In genomic region chr5:33019426-33019821, GRCm38 (mm10) we compare ENCODE assay signal across 8 mouse cellular contexts. TPM values are rescaled to one million over a fixed set of nuclear protein-coding genes. Genes with fewer than 3 reads are reported as not detected.
DNase-seq lines count a peak whose midpoint lies in the region; ATAC-seq lines count a peak whose summit lies in the region.

No protein-coding gene starts in this region.

- peak overlapping the region; percentile 90 for H3K9ac ChIP-seq in limb, embryonic 15.5 days
- H3K9ac ChIP-seq in stomach, embryonic 16.5 days (ENCODE audit: low read length): peak overlapping the region; percentile 97

- H3K36me3 ChIP-seq in limb, embryonic 15.5 days: peaks cover 14% of the 10 kb centered on the region; the same call in 1 of the 2 replicates
- no peaks in the 10 kb centered on the region for H3K36me3 ChIP-seq in stomach, embryonic 16.5 days (ENCODE audit: control insufficient read depth, insufficient read depth, low read length)

- no peaks in the 10 kb centered on the region for H3K9me3 ChIP-seq in limb, embryonic 15.5 days
- no peaks in the 10 kb centered on the region for H3K9me3 ChIP-seq in stomach, embryonic 16.5 days (replicated peaks; ENCODE audit: control insufficient read depth, low read length)

- ATAC-seq in limb, embryonic 15.5 days (ENCODE audit: insufficient number of reproducible peaks, low FRiP score, low TSS enrichment, low read depth): no peak
- no peak for ATAC-seq in stomach, embryonic 16.5 days (ENCODE audit: insufficient read depth, low FRiP score)
- no peak for ATAC-seq in CD4-positive, CD25-positive, alpha-beta regulatory T cell, adult 4 months
- no peak for ATAC-seq in activated CD4-positive, CD25-positive, alpha-beta regulatory T cell, adult 4 months

- no peaks in the 10 kb centered on the region for H3K27me3 ChIP-seq in limb, embryonic 15.5 days
- H3K27me3 ChIP-seq in stomach, embryonic 16.5 days (ENCODE audit: control insufficient read depth, insufficient read depth, low read length): no peaks in the 10 kb centered on the region

- H3K4me2 ChIP-seq in limb, embryonic 15.5 days: peak overlapping the region; percentile 59
- H3K4me2 ChIP-seq in stomach, embryonic 16.5 days (ENCODE audit: low read depth, low read length): peak overlapping the region; percentile 79

- under 1% methylated on average over 12 of the region's 12 CpGs for WGBS in limb, embryonic 15.5 days
- WGBS in stomach, embryonic 16.5 days: under 1% methylated on average over 12 of the region's 12 CpGs

- peak overlapping the region; percentile 100 for H3K27ac ChIP-seq in limb, embryonic 15.5 days
- peak overlapping the region; percentile 100 for H3K27ac ChIP-seq in stomach, embryonic 16.5 days (ENCODE audit: low read length)

- H3K4me1 ChIP-seq in limb, embryonic 15.5 days: peaks cover 15% of the 10 kb centered on the region; the same call in 1 of the 2 replicates
- H3K4me1 ChIP-seq in stomach, embryonic 16.5 days (ENCODE audit: control insufficient read depth, insufficient read depth, low read length): peaks cover 22% of the 10 kb centered on the region

- H3K4me3 ChIP-seq in limb, embryonic 15.5 days: peak overlapping the region; percentile 90
- H3K4me3 ChIP-seq in stomach, embryonic 16.5 days (replicated peaks; ENCODE audit: low read length): peak overlapping the region; percentile 59

- DNase-seq in cerebellum, adult 8-10 months: peak; percentile 44
- DNase-seq in cerebellum, adult 9-11 months: no peak
- peak; percentile 10 for DNase-seq in urinary bladder, postnatal 25 days (ENCODE audit: low spot score)
- DNase-seq in urinary bladder, postnatal 36 days (ENCODE audit: low spot score in 2 of 2): no peak

RNA-seq across cellular contexts. Expression of gene Ywhah, which starts 0.8 kb away (rescaled TPM):
- polyA plus RNA-seq in limb, embryonic 15.5 days (2015; fragmentation: Nextera tagmentation; extraction: Ambion mirVana): 363 and 383 TPM in 2 replicates
- 405 and 418 TPM in 2 replicates for polyA plus RNA-seq in stomach, embryonic 16.5 days (2015; fragmentation: Nextera tagmentation; extraction: Ambion mirVana)
- polyA plus RNA-seq in CD4-positive, CD25-positive, alpha-beta regulatory T cell, adult 4 months (2017; shearing (Covaris generic)): 100 to 1,000 TPM; 192 to 194 TPM
- 100 to 1,000 TPM; 255 to 299 TPM for polyA plus RNA-seq in activated CD4-positive, CD25-positive, alpha-beta regulatory T cell, adult 4 months (2017; shearing (Covaris generic))

Comparison
In these comparisons a context has a peak if more than half of its experiments do, and no peak if none do; other contexts are left out.
1. DNase-seq: peak in cerebellum, adult 8-10 months (single experiment) and urinary bladder, postnatal 25 days (single experiment); none in cerebellum, adult 9-11 months (single experiment) and urinary bladder, postnatal 36 days (0 of 2).